Mouse (Mus musculus): ENCODE measurements at regions not wholly inside any gene's neighbourhood (a gene's known extent, or its start where the extent isn't known, plus 50 kb on each side); places are given as distances from the start of the nearest gene placed in this dataset.

DNA sequence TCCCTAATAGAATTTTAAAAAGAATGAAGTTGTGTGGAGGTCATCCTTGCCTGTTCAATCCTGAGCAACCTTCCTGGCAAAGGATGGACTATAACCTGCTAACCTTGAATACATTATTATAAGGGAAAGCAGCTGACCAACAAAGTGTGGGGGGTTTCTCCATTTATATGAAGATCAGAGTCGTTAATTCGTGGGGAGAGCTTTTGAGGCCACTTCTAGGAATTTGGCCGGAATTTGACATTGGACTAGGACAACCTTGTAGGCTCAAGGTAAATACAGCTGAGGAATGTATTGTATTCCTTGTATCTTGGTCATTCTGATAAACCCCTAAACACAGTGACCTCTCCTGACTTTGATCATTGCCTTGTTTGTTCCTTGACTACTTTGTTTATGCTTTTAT lies 56.9 kb downstream of the Klf4 start:
- TF ChIP-seq CTCF (IDR thresholded peaks at IDR 0.05; ENCODE audit: borderline replicate concordance, extremely low read depth, insufficient read depth, insufficient read length) (no peak), POLR2A (IDR thresholded peaks at IDR 0.05; ENCODE audit: borderline replicate concordance, extremely low read depth, insufficient read depth, insufficient read length, poor library complexity, severe bottlenecking) (no peak)

Measured in brain, embryonic 14.5 days (tissue).